Mouse (Mus musculus) kidney, adult 2 months (tissue): ENCODE results near the gene Acsbg2.

Experiments used
- CTCF ChIP-seq: fragments of 200-500 bp; conservative IDR thresholded peaks from 2 replicates; pipeline ENCODE4 v1.5.1; 2011; ENCODE audit warnings: low read depth, mild to moderate bottlenecking, control low read depth, low read length, moderate library complexity, mixed read lengths; ENCODE audit not compliant: insufficient read depth, insufficient read length
- POLR2A ChIP-seq: fragments of 200-500 bp; IDR thresholded peaks from one replicate; pipeline ENCODE4 v1.6.1; 2011; ENCODE audit warnings: low read depth, low read length, control low read depth

GRCm38 (mm10) chr17:56876981-56877380 lies 2.7 kb upstream of the Acsbg2 start:
- no peak for TF ChIP-seq CTCF
- no peak for TF ChIP-seq POLR2A
